Mouse (Mus musculus): Measurements from ENCODE around the gene Exoc6b.

DNA sequence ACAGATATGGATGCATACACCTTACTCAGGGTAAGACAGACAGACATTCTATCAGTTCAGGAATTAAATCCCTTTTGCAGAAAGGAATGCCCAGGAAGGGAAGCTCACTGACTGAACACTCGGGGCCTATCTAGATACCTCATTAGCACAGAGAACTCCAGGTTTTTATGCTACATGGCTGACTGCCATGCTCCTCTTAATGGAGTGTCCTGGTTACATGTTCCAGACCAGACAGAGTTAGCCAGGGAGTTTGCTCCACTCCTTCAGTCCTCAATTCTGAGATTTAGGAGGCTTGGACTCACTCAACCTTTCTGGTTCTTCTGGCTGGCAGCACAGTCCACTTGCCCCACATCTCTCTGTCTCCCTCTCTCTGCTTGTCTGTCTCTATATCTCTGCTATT lies 106.3 kb downstream of the Exoc6b start:
- TF ChIP-seq CTCF (IDR thresholded peaks at IDR 0.05; ENCODE audit: control insufficient read depth, insufficient read depth, insufficient read length) (no peak), MYOD1 (IDR thresholded peaks at IDR 0.05; ENCODE audit: control insufficient read depth, insufficient read length, low read depth) (no peak), FOSL1 (IDR thresholded peaks at IDR 0.05; ENCODE audit: insufficient read depth, low read length, poor library complexity, severe bottlenecking) (no peak)
